Mouse (Mus musculus) embryonic facial prominence, embryonic 11.5 days (tissue): ENCODE measurements around the gene Limch1. TPM values are rescaled to one million over a fixed set of nuclear protein-coding genes. Genes with fewer than 3 reads are reported as not detected.

Experiments
- ATAC-seq: fragments of 200-750 bp; cut with Nextera tagmentation; replicated peaks from 2 replicates; pipeline ENCODE4 v1.8.0; 2017; ENCODE audit warnings: low read depth; ENCODE audit not compliant: insufficient number of reproducible peaks, low FRiP score, low TSS enrichment
- DNase-seq: peaks from one replicate; pipeline ENCODE4 v3.0.0-alpha.2; 2015; ENCODE audit warnings: low spot score
- H3K27ac ChIP-seq: fragments of 300-500 bp; sonication (generic); replicated peaks from 2 replicates; pipeline ENCODE4 v1.5.1; 2014; ENCODE audit warnings: mild to moderate bottlenecking, low read depth, low read length, control low read depth
- H3K27me3 ChIP-seq: fragments of 300-500 bp; sonication (generic); 2 replicates; pipeline ENCODE4 v1.6.1; 2014; ENCODE audit warnings: mild to moderate bottlenecking, low read length, moderate library complexity, mixed read lengths; ENCODE audit not compliant: control insufficient read depth, insufficient read depth
- H3K36me3 ChIP-seq: fragments of 300-500 bp; sonication (generic); replicated peaks from 2 replicates; pipeline ENCODE4 v1.6.1; 2014; ENCODE audit warnings: low read depth, mild to moderate bottlenecking, low read length, moderate library complexity, mixed read lengths; ENCODE audit not compliant: control insufficient read depth, insufficient read depth
- H3K4me1 ChIP-seq: fragments of 300-500 bp; sonication (generic); 2 replicates; pipeline ENCODE4 v1.6.1; 2014; ENCODE audit warnings: low read length, mixed read lengths; ENCODE audit not compliant: control insufficient read depth, insufficient read depth
- H3K4me2 ChIP-seq: fragments of 300-500 bp; sonication (generic); 2 replicates; pipeline ENCODE4 v1.6.1; 2014; ENCODE audit warnings: low read depth, mild to moderate bottlenecking, control low read depth, low read length, moderate library complexity
- H3K4me3 ChIP-seq: fragments of 300-500 bp; sonication (generic); 2 replicates; pipeline ENCODE4 v1.5.1; 2014; ENCODE audit warnings: low read depth, low read length, control low read depth
- H3K9ac ChIP-seq: fragments of 300-500 bp; sonication (generic); replicated peaks from 2 replicates; pipeline ENCODE4 v1.6.1; 2014; ENCODE audit warnings: mild to moderate bottlenecking, control low read depth, low read length
- H3K9me3 ChIP-seq: fragments of 300-500 bp; sonication (generic); replicated peaks from 2 replicates; pipeline ENCODE4 v1.6.1; 2016; ENCODE audit warnings: mild to moderate bottlenecking, low read length, inconsistent platforms, mixed read lengths; ENCODE audit not compliant: control insufficient read depth
- WGBS: fragments of 180-500 bp; shearing (Covaris S2); extraction: QIAGEN DNeasy Blood & Tissue Kit; methylation state at CpG from one replicate; pipeline ENCODE4 v1.1.7; 2014; 5-methylcytosine and 5-hydroxymethylcytosine counted together
- polyA plus RNA-seq: library from polyadenylated mRNA; unstranded; fragments of >200 nt; fragmentation: Nextera tagmentation; extraction: Ambion mirVana; gene quantifications from 2 replicates; pipeline ENCODE4 v1.2.1, GENCODE M21; 2014

The Limch1 gene
- polyA plus RNA-seq, 1 experiment from 2014 or later = 69.3 TPM

DNA sequence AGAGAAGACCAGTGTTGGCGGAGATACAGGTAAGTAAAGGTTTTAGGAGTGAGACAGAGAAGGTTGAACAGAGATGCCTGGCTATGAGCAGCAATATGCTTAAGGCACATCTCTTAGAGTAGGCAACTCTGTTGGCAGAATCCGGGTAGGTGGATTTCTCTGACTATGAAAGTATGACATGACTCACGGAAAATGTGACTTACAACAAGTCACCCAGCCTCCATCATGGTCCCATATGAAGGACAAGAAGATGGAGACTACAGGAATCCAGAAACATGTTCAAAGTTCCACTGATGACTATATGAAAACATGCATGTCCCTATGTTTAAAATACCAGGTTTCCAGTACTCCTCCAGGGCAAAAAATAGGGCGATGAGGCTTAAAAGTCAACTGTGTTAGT, 34.7 kb downstream of the Limch1 start:
- Histone ChIP-seq H3K4me1 (no peaks in the 10 kb centered on the region), H3K9me3 (no peaks in the 10 kb centered on the region), H3K36me3 (no peaks in the 10 kb centered on the region), H3K27me3 (no peaks in the 10 kb centered on the region), H3K4me2 (no peak overlapping the region), H3K4me3 (no peak overlapping the region), H3K9ac (no peak overlapping the region), H3K27ac (no peak overlapping the region)
- DNase-seq = no peak
- 93% methylated on average over 4 of the region's 4 CpGs for WGBS
- ATAC-seq = no peak

DNA sequence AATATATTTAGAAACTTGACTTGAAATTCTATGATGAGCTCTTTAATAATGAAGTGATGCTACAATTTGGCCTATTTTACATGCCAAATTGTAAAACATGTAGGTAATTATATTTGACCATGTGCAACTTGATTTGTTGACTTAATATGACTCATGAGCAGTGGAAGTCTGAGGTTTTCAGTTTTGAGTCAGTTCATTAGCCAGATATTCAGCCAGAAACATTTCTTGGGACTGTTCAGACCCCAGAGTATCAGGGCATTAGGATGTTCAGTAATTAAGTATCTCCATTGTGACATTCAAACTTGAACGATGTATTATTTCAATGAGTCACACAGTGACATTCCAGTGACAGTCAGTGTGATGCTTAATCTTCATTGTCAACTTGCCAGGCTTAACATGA, 35.9 kb downstream of the Limch1 start:
- Histone ChIP-seq H3K4me2 (no peak overlapping the region), H3K27ac (no peak overlapping the region), H3K9ac (no peak overlapping the region), H3K4me3 (no peak overlapping the region), H3K27me3 (no peaks in the 10 kb centered on the region), H3K36me3 (no peaks in the 10 kb centered on the region), H3K9me3 (no peaks in the 10 kb centered on the region), H3K4me1 (no peaks in the 10 kb centered on the region)
- DNase-seq = no peak
- ATAC-seq = no peak
- 92% methylated on average over 1 of the region's 1 CpGs for WGBS

DNA sequence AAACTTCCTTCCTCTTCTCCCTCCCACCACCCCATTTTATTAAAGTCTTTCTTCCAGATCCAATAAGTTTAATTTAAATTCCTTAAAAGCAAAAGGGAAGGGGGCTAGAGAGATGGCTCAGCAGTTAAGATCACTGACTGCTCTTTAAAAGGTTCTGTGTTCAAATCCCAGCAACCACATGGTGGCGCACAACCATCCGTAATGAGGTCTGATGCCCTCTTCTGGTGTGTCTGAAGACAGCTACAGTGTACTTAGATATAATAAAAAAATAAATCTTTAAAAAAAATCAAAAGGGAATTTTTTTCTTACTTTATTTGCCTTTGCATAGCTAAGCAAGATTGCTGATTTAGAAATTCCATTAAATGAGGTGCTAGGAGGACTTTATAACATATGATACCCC, 37.2 kb downstream of the Limch1 start:
- H3K27ac ChIP-seq = no peak overlapping the region
- WGBS = 87% methylated on average over 2 of the region's 2 CpGs

DNA sequence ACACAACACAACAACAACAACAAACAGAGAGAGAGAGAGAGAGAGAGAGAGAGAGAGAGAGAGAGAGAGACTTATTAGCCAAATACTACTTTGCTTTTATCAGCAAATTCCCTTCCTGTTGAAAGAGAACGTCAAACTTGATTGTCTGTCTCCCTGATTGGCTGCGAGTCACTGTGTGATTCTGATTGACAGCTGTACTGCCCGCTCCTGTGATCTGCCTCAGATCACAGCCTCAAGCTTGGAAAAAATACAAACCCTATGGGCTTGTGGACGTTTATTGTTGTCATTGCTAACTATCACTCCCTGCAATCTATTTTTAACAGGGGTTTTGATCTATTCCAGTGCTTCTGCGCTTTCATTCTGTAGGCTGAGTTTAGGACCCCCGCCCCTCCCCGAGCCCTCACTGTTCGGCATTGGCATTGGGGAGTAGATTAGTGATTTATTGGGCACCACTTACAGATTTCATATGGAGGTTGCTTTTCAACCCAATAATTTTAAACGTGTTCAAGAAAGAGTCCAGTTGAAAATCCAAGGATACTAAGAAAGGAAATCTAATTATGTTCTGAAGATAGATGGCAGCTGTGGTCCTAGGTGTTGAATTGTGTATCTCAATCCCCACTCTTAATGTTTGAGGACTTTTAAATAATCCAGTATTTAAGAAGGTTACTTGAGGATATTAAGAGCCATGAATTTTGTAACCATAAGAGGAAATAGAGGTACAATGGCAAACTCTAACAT, 39.2 kb downstream of the Limch1 start:
- Histone ChIP-seq H3K9ac (no peak overlapping the region), H3K27ac (no peak overlapping the region), H3K27me3 (no peaks in the 10 kb centered on the region), H3K4me2 (no peak overlapping the region), H3K4me1 (no peaks in the 10 kb centered on the region), H3K4me3 (no peak overlapping the region), H3K9me3 (no peaks in the 10 kb centered on the region), H3K36me3 (no peaks in the 10 kb centered on the region)
- WGBS = 73% methylated on average over 9 of the region's 9 CpGs
- ATAC-seq (no peak), DNase-seq (no peak)

More for the DNA sequence above, 37.2 kb downstream of the Limch1 start:
- no peak overlapping the region for H3K4me3 ChIP-seq
- no peaks in the 10 kb centered on the region for H3K4me1 ChIP-seq
- H3K4me2 ChIP-seq = no peak overlapping the region
- no peaks in the 10 kb centered on the region for H3K27me3 ChIP-seq
- no peak overlapping the region for H3K9ac ChIP-seq
- DNase-seq (no peak), ATAC-seq (no peak)
- no peaks in the 10 kb centered on the region for H3K9me3 ChIP-seq
- no peaks in the 10 kb centered on the region for H3K36me3 ChIP-seq

DNA sequence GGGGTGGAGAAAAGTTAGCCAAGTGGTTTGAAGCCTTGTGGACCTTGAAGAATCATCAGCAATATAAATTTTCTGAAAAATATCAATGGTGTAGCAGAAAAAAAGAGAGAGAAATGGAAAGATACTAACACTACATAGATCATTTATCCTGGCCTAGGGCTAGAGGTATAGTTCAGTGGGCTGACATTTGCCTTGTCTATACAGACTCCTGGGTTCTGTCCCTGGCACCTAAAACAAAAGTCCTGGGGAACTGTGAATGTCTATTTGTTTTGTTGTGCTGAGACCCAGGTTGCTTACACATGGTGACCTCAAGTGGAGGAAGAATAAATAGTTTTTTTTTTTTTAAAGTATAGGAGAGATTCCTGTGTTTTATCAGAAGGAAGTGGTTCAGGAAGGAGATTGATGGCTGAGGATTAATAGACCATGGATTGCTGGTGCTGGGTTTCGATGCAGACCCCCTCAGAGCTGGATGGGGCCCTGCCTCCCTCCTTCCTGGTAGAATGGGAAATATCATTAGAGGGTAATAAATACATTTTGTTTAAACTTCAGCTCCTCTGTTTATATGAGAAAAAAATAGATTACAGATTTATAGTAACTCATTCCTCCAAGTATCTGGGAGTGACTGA, 40.5 kb downstream of the Limch1 start:
- Histone ChIP-seq H3K27ac (no peak overlapping the region), H3K4me3 (no peak overlapping the region), H3K9me3 (no peaks in the 10 kb centered on the region), H3K27me3 (no peaks in the 10 kb centered on the region), H3K9ac (no peak overlapping the region), H3K36me3 (no peaks in the 10 kb centered on the region), H3K4me1 (no peaks in the 10 kb centered on the region), H3K4me2 (no peak overlapping the region)
- no peak for ATAC-seq
- DNase-seq = no peak
- 63% methylated on average over 1 of the region's 1 CpGs for WGBS

DNA sequence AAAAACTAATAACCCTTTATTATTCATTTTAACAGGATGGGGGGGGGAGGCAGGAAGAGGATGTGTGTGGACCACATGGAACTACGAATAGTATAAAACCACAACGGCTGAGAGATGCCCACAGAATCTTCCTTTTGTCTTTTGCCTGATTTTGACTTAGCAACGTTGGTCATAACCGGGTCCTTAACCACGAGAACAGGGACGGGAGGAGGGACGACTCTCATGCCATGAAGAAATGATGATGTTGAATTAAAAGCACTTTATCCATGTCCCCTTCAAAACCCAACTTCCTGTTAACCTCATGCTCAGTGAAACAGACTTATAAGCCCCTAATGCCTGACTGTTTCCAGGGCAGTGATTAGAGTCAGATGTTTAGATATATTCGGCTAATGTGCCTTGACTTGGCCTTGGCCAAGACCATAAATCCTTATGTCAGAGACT, 41.0 kb downstream of the Limch1 start:
- H3K27me3 ChIP-seq = no peaks in the 10 kb centered on the region
- ATAC-seq (no peak), DNase-seq (no peak)
- H3K27ac ChIP-seq = no peak overlapping the region
- H3K9me3 ChIP-seq = no peaks in the 10 kb centered on the region
- no peak overlapping the region for H3K4me2 ChIP-seq
- no peaks in the 10 kb centered on the region for H3K4me1 ChIP-seq
- no peaks in the 10 kb centered on the region for H3K36me3 ChIP-seq
- WGBS = 80% methylated on average over 8 of the region's 8 CpGs
- no peak overlapping the region for H3K9ac ChIP-seq
- H3K4me3 ChIP-seq = no peak overlapping the region

DNA sequence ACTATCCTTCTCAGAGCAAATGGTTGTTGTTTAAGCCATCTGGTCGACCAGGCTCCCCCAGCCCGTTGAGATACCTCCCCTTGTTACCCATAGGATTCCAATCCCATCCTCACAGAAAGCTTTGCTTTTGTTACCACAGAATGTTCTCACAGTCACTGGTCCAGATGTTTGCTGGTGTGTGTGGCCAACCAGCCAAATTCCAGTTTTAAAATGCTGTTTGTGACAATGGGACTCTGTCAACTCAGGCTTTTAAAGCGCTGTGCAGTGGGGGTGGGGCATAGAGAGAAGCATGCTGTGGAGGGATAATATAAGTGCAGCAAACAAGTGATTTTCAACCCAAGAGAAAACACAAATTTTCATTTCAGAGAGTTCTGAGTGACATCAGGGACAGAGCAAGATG, 43.4 kb downstream of the Limch1 start:
- no peak overlapping the region for H3K9ac ChIP-seq
- 86% methylated on average over 3 of the region's 3 CpGs for WGBS
- no peaks in the 10 kb centered on the region for H3K9me3 ChIP-seq
- H3K27ac ChIP-seq = no peak overlapping the region
- DNase-seq (no peak), ATAC-seq (no peak)
- H3K36me3 ChIP-seq = no peaks in the 10 kb centered on the region
- H3K27me3 ChIP-seq = no peaks in the 10 kb centered on the region
- H3K4me3 ChIP-seq = no peak overlapping the region
- H3K4me1 ChIP-seq = no peaks in the 10 kb centered on the region
- H3K4me2 ChIP-seq = no peak overlapping the region

DNA sequence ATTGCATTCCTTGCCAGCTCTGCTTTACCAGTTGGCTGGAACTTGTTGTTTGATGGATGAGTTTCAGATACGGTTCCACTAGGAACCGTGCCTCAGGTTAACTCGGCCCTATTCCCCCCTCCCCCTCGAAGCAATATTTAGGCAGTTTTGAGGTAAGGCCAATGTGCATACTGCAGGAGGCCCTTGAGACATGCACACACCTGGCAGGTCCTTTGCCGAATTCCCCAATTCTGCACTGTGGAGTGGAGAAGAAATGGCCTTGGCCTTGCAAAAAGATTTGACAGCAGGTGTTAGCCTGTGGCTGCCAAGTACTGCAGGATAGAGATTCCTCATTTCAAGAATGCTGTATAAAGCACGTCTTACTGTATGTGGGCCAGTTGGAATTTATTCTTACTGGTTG, 45.5 kb downstream of the Limch1 start:
- ATAC-seq (no peak), DNase-seq (no peak)
- Histone ChIP-seq H3K36me3 (no peaks in the 10 kb centered on the region), H3K27me3 (no peaks in the 10 kb centered on the region), H3K4me2 (no peak overlapping the region), H3K9me3 (no peaks in the 10 kb centered on the region), H3K27ac (no peak overlapping the region), H3K9ac (no peak overlapping the region), H3K4me3 (no peak overlapping the region), H3K4me1 (no peaks in the 10 kb centered on the region)
- WGBS = 79% methylated on average over 6 of the region's 6 CpGs
